Mouse (Mus musculus): ENCODE measurements around the gene Mtx1.

DNA sequence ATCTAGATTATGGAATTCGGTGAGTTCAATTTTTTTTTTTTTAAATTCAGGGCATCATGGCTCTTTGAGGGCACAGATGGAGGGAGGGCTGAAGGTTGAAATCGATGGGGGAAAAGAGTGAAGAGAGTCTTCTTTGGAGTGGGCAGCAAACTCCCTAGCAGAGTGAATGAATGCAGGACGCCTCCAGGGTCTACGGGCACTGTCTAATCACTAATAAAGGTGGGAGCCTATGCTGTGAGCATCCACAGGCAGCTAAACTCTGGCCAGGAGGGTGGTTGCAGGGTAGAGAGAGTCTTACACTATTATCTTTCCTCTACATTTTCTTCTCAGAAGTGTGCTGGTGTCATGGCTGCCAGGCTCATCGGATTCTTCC is 23.8 kb downstream of the Mtx1 start:
- no peak for TF ChIP-seq CTCF (IDR thresholded peaks at IDR 0.05; ENCODE audit: low read depth)
- TF ChIP-seq EP300 (IDR thresholded peaks at IDR 0.05; ENCODE audit: low read depth), result no peak
